Mouse (Mus musculus) embryonic fibroblast, embryonic 13.5 days (primary cell): ENCODE results near the gene Popdc3. TPM values are rescaled to one million over a fixed set of nuclear protein-coding genes. Genes with fewer than 3 reads are reported as not detected.
"Not testable (repeated sequence)": the region's sequence is repeated elsewhere in the genome, so short reads cannot be mapped to it uniquely, and the experiment has no call there.

ENCODE experiments used
- H3K27ac ChIP-seq: 2 replicates; pipeline ENCODE4 v1.5.1; 2012; ENCODE audit warnings: low read length, control low read depth, inconsistent platforms; ENCODE audit not compliant: insufficient read depth
- H3K4me1 ChIP-seq: 2 replicates; pipeline ENCODE4 v1.6.1; 2011; ENCODE audit warnings: low read length; ENCODE audit not compliant: control insufficient read depth, insufficient read depth
- H3K4me3 ChIP-seq: 2 replicates; pipeline ENCODE4 v1.5.1; 2011; ENCODE audit warnings: mild to moderate bottlenecking, control low read depth, low read length; ENCODE audit not compliant: insufficient read depth
- CTCF ChIP-seq: IDR thresholded peaks from 2 replicates; pipeline ENCODE4 v1.5.1; 2011; ENCODE audit warnings: mild to moderate bottlenecking, control low read depth, low read length, moderate library complexity, borderline replicate concordance; ENCODE audit not compliant: insufficient read depth
- POLR2A ChIP-seq: IDR thresholded peaks from 2 replicates; pipeline ENCODE4 v1.6.1; 2011; ENCODE audit warnings: low read depth, mild to moderate bottlenecking, control low read depth, low read length, moderate library complexity
- polyA plus RNA-seq: library from polyadenylated mRNA; stranded (reverse); fragments of >200 nt; gene quantifications from 2 replicates; pipeline ENCODE4 v1.2.4, GENCODE M21; 2011; ENCODE audit warnings: low read depth; ENCODE audit not compliant: missing spikeins, insufficient read length

The Popdc3 gene
- not detected in 2 replicates for polyA plus RNA-seq

DNA sequence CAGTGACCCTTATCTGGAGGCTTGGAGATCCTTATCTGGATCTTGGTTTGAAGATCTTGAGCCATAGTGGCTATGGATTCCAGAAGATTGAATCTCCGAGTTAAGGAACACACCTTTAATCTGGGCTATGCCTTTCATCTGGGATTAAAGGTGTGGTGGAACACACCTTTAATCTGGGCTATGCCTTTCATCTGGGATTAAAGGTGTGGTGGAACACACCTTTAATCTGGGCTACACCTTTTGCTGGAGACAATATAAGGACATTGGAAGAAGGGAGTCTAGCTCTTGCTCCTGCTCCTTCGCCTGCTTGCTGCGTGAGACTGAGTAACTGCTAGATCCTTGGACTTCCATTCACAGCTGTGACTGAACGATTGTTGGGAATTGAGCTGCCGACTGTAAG, at the start of gene Popdc3:
Gene Popdc3, plus strand, starts transcription at position 301 of the 400 bp plus-strand sequence.
- not testable (repeated sequence) for H3K4me3 ChIP-seq, H3K4me1 ChIP-seq, H3K27ac ChIP-seq

GRCm38 (mm10) chr10:45129105-45129504, 48.8 kb upstream of the Popdc3 start:
- Histone ChIP-seq H3K4me1 (no peaks in the 10 kb centered on the region), H3K4me3 (no peak overlapping the region), H3K27ac (no peak overlapping the region)
- TF ChIP-seq CTCF (no peak), POLR2A (no peak)

- H3K4me1 ChIP-seq = no peaks in the 10 kb centered on the region
- no peak overlapping the region for H3K27ac ChIP-seq
- no peak overlapping the region for H3K4me3 ChIP-seq
- no peak for TF ChIP-seq CTCF
- TF ChIP-seq POLR2A = no peak
Observed at GRCm38 (mm10) chr10:45130004-45130403, 47.9 kb upstream of the Popdc3 start.

- Histone ChIP-seq H3K27ac (no peak overlapping the region), H3K4me3 (no peak overlapping the region), H3K4me1 (no peaks in the 10 kb centered on the region)
- peak; percentile 34; the same call in 1 of the 2 replicates for TF ChIP-seq CTCF
- no peak for TF ChIP-seq POLR2A
Observed at GRCm38 (mm10) chr10:45132371-45132770, 45.5 kb upstream of the Popdc3 start.

DNA sequence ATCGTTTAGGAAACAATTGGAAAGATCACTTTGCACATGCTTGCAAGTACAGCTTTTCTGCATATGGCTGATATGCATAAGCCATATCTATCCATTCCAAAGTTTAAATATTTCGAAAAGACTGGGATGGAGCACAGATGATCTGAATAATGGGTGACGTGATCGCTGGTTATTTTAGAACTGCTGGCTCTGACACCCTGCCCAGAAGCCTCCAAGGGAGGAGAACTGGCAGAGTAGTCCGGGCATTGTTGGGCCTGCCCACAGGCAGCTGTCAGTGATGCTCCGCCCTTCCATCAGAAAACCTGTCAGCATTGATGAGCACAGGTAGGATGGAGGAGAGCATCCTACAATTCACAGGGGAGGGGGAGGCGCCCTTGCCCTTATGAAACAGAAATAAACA, 41.1 kb upstream of the Popdc3 start:
- Histone ChIP-seq H3K4me3 (no peak overlapping the region), H3K27ac (no peak overlapping the region), H3K4me1 (no peaks in the 10 kb centered on the region)
- no peak for TF ChIP-seq CTCF
- TF ChIP-seq POLR2A = no peak

- no peak overlapping the region for H3K27ac ChIP-seq
- no peak overlapping the region for H3K4me3 ChIP-seq
- no peak for TF ChIP-seq CTCF
- TF ChIP-seq POLR2A = no peak
- no peaks in the 10 kb centered on the region for H3K4me1 ChIP-seq
Observed at GRCm38 (mm10) chr10:45139910-45140309, 38.0 kb upstream of the Popdc3 start.

DNA sequence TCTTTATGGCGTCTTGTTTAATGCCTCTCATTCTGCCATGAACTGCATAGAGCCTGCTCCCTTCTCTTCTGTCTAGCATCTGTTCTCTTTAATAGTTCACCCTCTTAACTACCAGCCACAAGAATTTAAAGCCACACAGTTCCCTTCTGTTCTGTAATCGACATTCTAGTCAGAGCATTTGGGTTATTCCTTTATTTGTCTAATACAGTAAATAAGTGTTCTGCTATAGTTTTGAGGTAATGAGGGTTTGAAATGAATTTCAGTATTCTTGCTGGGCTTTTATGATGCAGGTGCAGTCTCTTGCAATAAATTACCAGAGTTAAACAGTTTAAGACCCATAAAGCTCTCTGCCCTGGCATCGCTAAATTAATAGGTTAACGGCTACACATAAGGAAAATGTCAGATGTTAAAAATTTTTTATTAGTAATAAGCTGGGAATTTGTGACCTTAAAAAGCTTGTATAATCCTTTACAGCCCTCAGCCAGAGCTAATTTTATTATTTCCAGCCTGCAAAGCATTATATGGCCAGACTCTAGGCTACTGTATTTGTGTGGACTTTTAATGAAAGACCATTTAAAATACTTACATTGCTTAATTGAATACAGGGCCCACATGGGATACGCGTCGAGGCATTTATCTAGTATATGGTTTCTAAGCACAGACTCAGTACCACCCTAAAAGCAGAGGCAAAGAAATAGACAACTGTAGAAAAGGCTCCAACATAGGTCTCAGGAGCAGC, 37.3 kb upstream of the Popdc3 start:
- TF ChIP-seq CTCF (no peak), POLR2A (no peak)
- H3K4me1 ChIP-seq = no peaks in the 10 kb centered on the region
- no peak overlapping the region for H3K4me3 ChIP-seq
- H3K27ac ChIP-seq = no peak overlapping the region

DNA sequence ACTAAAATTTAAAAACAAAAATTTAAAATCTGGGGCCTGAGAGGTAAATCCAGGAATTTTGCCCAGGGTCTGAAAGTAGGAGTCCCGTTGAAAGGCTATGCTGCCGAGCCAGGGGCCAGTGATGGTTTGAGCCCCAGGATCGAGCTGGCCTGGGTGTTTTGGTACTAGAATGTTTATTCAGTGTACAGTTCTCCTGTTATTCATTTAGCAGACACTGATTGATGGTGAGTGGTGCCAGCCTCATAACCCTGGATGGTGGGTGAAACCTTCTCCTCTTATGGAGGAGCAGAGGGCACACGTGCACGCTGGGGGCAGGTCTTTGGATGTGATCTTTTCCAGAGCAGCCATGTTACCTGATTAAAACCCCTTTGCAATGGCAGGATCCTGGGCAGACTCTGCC, 35.5 kb upstream of the Popdc3 start:
- no peak for TF ChIP-seq POLR2A
- TF ChIP-seq CTCF = no peak
- no peaks in the 10 kb centered on the region for H3K4me1 ChIP-seq
- no peak overlapping the region for H3K27ac ChIP-seq
- no peak overlapping the region for H3K4me3 ChIP-seq

DNA sequence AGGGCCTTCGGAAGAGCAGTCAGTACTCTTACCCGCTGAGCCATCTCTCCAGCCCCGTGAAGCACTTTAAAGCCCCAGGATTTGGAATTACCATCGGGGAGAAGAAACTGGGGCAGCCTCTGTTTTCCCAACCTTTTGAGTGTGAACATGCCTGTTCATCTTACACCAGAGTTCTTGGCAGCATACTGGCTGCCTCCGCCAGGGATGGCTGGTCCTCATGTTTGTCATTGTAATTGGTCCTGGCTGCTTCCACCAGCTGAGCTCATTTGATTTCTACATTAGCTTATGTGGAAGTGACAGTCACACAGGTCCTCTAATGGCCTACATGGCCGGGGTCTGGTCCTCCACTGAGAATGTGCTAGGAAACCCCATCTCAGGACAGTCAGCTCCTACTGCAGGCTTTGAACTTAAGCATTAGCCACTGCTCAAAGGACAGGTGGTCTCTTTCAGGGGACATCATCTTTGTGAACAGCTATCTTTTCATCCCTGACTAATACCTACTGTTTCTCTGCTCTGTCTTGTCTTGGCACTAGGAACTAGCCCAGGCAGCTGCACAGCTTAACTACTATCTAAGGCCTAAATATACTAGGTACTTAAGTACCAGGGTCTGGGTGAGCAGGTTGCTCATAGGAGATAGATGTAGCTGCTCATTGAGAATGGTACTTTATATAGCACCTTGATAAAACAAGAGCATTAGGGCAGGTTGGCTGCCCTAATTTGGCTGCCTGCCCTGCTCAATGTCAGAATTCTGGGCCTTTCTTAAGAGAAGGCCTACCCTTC, 33.7 kb upstream of the Popdc3 start:
- TF ChIP-seq CTCF = no peak
- TF ChIP-seq POLR2A = no peak
- Histone ChIP-seq H3K4me3 (no peak overlapping the region), H3K27ac (no peak overlapping the region), H3K4me1 (no peaks in the 10 kb centered on the region)

- no peak overlapping the region for H3K27ac ChIP-seq
- TF ChIP-seq CTCF = no peak
- TF ChIP-seq POLR2A = no peak
- no peaks in the 10 kb centered on the region for H3K4me1 ChIP-seq
- no peak overlapping the region for H3K4me3 ChIP-seq
Observed at GRCm38 (mm10) chr10:45146821-45147220, 31.1 kb upstream of the Popdc3 start.
